Comparison of ENCODE assay signal across 22 mouse cellular contexts in genomic region chr8:56392626-56393025, GRCm38 (mm10).
A peak's percentile ranks its signal among the peaks of the same experiment; 100 is the strongest.
DNase-seq lines count a peak whose midpoint lies in the region; ATAC-seq lines count a peak whose summit lies in the region.
"Had no signal": no experiment of that assay in that cellular context is flagged by ENCODE, and none has a peak within 500 bp of the region (broad histone marks: within the 10 kb centered on the region; RNA-seq: fewer than 3 reads in every experiment).

No protein-coding gene starts in this region.

- H3K36me3 ChIP-seq in embryonic facial prominence, embryonic 14.5 days (ENCODE audit: control insufficient read depth, insufficient read depth, low read length) = no peaks in the 10 kb centered on the region
- H3K36me3 ChIP-seq in embryonic facial prominence, embryonic 10.5 days (replicated peaks) = no peaks in the 10 kb centered on the region
- H3K36me3 ChIP-seq: embryonic facial prominence, embryonic 15.5 days; heart, embryonic 13.5 days; hindbrain, embryonic 15.5 days had no signal

- 51% methylated on average over 2 of the region's 2 CpGs for WGBS in embryonic facial prominence, embryonic 14.5 days
- WGBS in embryonic facial prominence, embryonic 10.5 days = 86% methylated on average over 2 of the region's 2 CpGs

- H3K27ac ChIP-seq in embryonic facial prominence, embryonic 14.5 days (replicated peaks; ENCODE audit: low read depth, low read length) = no peak overlapping the region
- no peak overlapping the region for H3K27ac ChIP-seq in embryonic facial prominence, embryonic 10.5 days (replicated peaks)
- H3K27ac ChIP-seq: embryonic facial prominence, embryonic 15.5 days; forebrain, embryonic 13.5 days; heart, embryonic 13.5 days; hindbrain, embryonic 15.5 days had no signal

- H3K4me2 ChIP-seq in embryonic facial prominence, embryonic 14.5 days (ENCODE audit: low read depth, low read length) = no peak overlapping the region
- H3K4me2 ChIP-seq: embryonic facial prominence, embryonic 15.5 days; forebrain, embryonic 13.5 days; heart, embryonic 13.5 days; hindbrain, embryonic 15.5 days had no signal

- H3K9me3 ChIP-seq in embryonic facial prominence, embryonic 14.5 days (ENCODE audit: control insufficient read depth, low read length) = no peaks in the 10 kb centered on the region
- no peaks in the 10 kb centered on the region for H3K9me3 ChIP-seq in embryonic facial prominence, embryonic 10.5 days
- H3K9me3 ChIP-seq: embryonic facial prominence, embryonic 15.5 days; forebrain, embryonic 13.5 days; heart, embryonic 13.5 days; hindbrain, embryonic 15.5 days had no signal

- peak; percentile 62 for DNase-seq in embryonic facial prominence, embryonic 14.5 days (ENCODE audit: low spot score)
- DNase-seq in embryonic facial prominence, embryonic 10.5 days (ENCODE audit: low spot score) = no peak
- DNase-seq in 3T3-L1 (ENCODE audit: low read depth, low spot score) = peak; percentile 80
- peak; percentile 57 for DNase-seq in Muller cell, postnatal 12 days (ENCODE audit: inconsistent ontology term)
- peak; percentile 16 for DNase-seq in fibroblast of lung, adult 2 months (ENCODE audit: low read depth)
- no peak for DNase-seq in cerebellum, adult 8-10 months
- DNase-seq in right cerebral cortex, postnatal 14 days = no peak
- no peak for DNase-seq in gastrocnemius, adult 18-20 months (ENCODE audit: low spot score)
- DNase-seq: adrenal gland, adult 8-10 months; adrenal gland, postnatal 36 days; cerebellum, adult 11 months; cerebellum, adult 9-10 months; cerebellum, postnatal 25 days; gastrocnemius, postnatal 36 days; heart, adult 11 months; heart, postnatal 36 days had no signal

- no peak for ATAC-seq in embryonic facial prominence, embryonic 14.5 days (ENCODE audit: low read depth)
- ATAC-seq: forebrain, embryonic 13.5 days; intestine, embryonic 16.5 days; Patski had no signal

- no peak overlapping the region for H3K9ac ChIP-seq in embryonic facial prominence, embryonic 14.5 days (ENCODE audit: low read depth, low read length)
- H3K9ac ChIP-seq: embryonic facial prominence, embryonic 15.5 days; forebrain, embryonic 13.5 days; heart, embryonic 13.5 days; hindbrain, embryonic 15.5 days had no signal

- H3K4me1 ChIP-seq in embryonic facial prominence, embryonic 14.5 days (ENCODE audit: control insufficient read depth, insufficient read depth, low read length) = no peaks in the 10 kb centered on the region
- H3K4me1 ChIP-seq in embryonic facial prominence, embryonic 10.5 days = no peaks in the 10 kb centered on the region
- H3K4me1 ChIP-seq: embryonic facial prominence, embryonic 15.5 days; forebrain, embryonic 13.5 days; heart, embryonic 13.5 days; hindbrain, embryonic 15.5 days had no signal

- H3K4me3 ChIP-seq in embryonic facial prominence, embryonic 14.5 days (ENCODE audit: low read depth, low read length) = no peak overlapping the region
- no peak overlapping the region for H3K4me3 ChIP-seq in embryonic facial prominence, embryonic 10.5 days
- H3K4me3 ChIP-seq: embryonic facial prominence, embryonic 15.5 days; forebrain, embryonic 13.5 days; heart, embryonic 13.5 days; hindbrain, embryonic 15.5 days had no signal

- no peaks in the 10 kb centered on the region for H3K27me3 ChIP-seq in embryonic facial prominence, embryonic 14.5 days (replicated peaks; ENCODE audit: control insufficient read depth, insufficient read depth, low read length)
- H3K27me3 ChIP-seq in embryonic facial prominence, embryonic 10.5 days (replicated peaks; ENCODE audit: low read depth, poor library complexity, severe bottlenecking) = no peaks in the 10 kb centered on the region
- H3K27me3 ChIP-seq: embryonic facial prominence, embryonic 15.5 days; forebrain, embryonic 13.5 days; heart, embryonic 13.5 days; hindbrain, embryonic 15.5 days had no signal

Comparison
In these comparisons a context has a peak if more than half of its experiments do, and no peak if none do; other contexts are left out.
1. DNase-seq: peak in embryonic facial prominence, embryonic 14.5 days (single experiment), 3T3-L1 (single experiment), Muller cell, postnatal 12 days (single experiment) and fibroblast of lung, adult 2 months (single experiment); none in embryonic facial prominence, embryonic 10.5 days (single experiment), cerebellum, adult 8-10 months (single experiment), right cerebral cortex, postnatal 14 days (single experiment) and gastrocnemius, adult 18-20 months (single experiment).